Mouse (Mus musculus) hindbrain, embryonic 10.5 days (tissue): ENCODE data around the gene Kcnc3. TPM values are rescaled to one million over a fixed set of nuclear protein-coding genes. Genes with fewer than 3 reads are reported as not detected.

ENCODE experiments used
- DNase-seq: peaks from one replicate; pipeline ENCODE4 v3.0.0-alpha.2; 2017; ENCODE audit warnings: low spot score
- H3K27ac ChIP-seq: fragments of 300-500 bp; sonication (generic); 2 replicates; pipeline ENCODE4 v1.5.1; 2016; ENCODE audit warnings: mild to moderate bottlenecking, moderate library complexity
- H3K27me3 ChIP-seq: fragments of 300-500 bp; sonication (generic); 2 replicates; pipeline ENCODE4 v1.6.1; 2016; ENCODE audit warnings: mild to moderate bottlenecking; ENCODE audit not compliant: poor library complexity, insufficient read depth, severe bottlenecking
- H3K36me3 ChIP-seq: fragments of 300-500 bp; sonication (generic); 2 replicates; pipeline ENCODE4 v1.6.1; 2016; ENCODE audit warnings: mild to moderate bottlenecking, moderate library complexity
- H3K4me1 ChIP-seq: fragments of 300-500 bp; sonication (generic); replicated peaks from 2 replicates; pipeline ENCODE4 v1.6.1; 2016; ENCODE audit warnings: mild to moderate bottlenecking
- H3K4me3 ChIP-seq: fragments of 300-500 bp; sonication (generic); 2 replicates; pipeline ENCODE4 v1.5.1; 2016; ENCODE audit warnings: mild to moderate bottlenecking, moderate library complexity
- H3K9me3 ChIP-seq: fragments of 300-500 bp; sonication (generic); 2 replicates; pipeline ENCODE4 v1.6.1; 2016; ENCODE audit warnings: mild to moderate bottlenecking, moderate library complexity
- WGBS: fragments of 180-500 bp; shearing (Covaris S2); methylation state at CpG from one replicate; pipeline ENCODE4 v1.1.7; 2016; 5-methylcytosine and 5-hydroxymethylcytosine counted together
- polyA plus RNA-seq: library from polyadenylated mRNA; unstranded; fragments of >200 nt; fragmentation: Nextera tagmentation; extraction: Ambion mirVana; gene quantifications from 2 replicates; pipeline ENCODE4 v1.2.1, GENCODE M21; 2016

Gene Kcnc3
- 1.3 and 1.5 TPM in 2 replicates for polyA plus RNA-seq

- Histone ChIP-seq H3K4me3 (peak within 1 kb of the TSS; percentile 67), H3K4me1 (peaks cover 77% of the 10 kb centered on the region), H3K27me3 (peaks cover 78% of the 10 kb centered on the region), H3K27ac (peak within 1 kb of the TSS; percentile 80), H3K9me3 (no peaks in the 10 kb centered on the region), H3K36me3 (peaks cover 7% of the 10 kb centered on the region)
- WGBS: under 1% methylated on average over 80 of the region's 80 CpGs
- DNase-seq: peak; percentile 97
Observed at GRCm38 (mm10) chr7:44590402-44591347, at the start of gene Kcnc3. Gene Kcnc3 (plus strand): TSS chr7:44590664.

GRCm38 (mm10) chr7:44542555-44542954 is 47.9 kb upstream of the Kcnc3 start:
- no peak for DNase-seq
- Histone ChIP-seq H3K4me3 (no peak overlapping the region), H3K27ac (no peak overlapping the region), H3K27me3 (no peaks in the 10 kb centered on the region), H3K9me3 (peaks cover 8% of the 10 kb centered on the region), H3K36me3 (peaks cover 86% of the 10 kb centered on the region), H3K4me1 (peaks cover 9% of the 10 kb centered on the region)
- 93% methylated on average over 11 of the region's 11 CpGs for WGBS

GRCm38 (mm10) chr7:44543071-44543470 is 47.4 kb upstream of the Kcnc3 start:
- Histone ChIP-seq H3K27me3 (no peaks in the 10 kb centered on the region), H3K36me3 (peaks cover 81% of the 10 kb centered on the region), H3K27ac (no peak overlapping the region), H3K4me1 (peaks cover 15% of the 10 kb centered on the region), H3K4me3 (no peak overlapping the region), H3K9me3 (peaks cover 8% of the 10 kb centered on the region)
- no peak for DNase-seq
- 81% methylated on average over 12 of the region's 12 CpGs for WGBS

GRCm38 (mm10) chr7:44546274-44546673 is 44.2 kb upstream of the Kcnc3 start:
- WGBS: 93% methylated on average over 3 of the region's 3 CpGs
- no peaks in the 10 kb centered on the region for H3K27me3 ChIP-seq

GRCm38 (mm10) chr7:44547041-44547440 is 43.4 kb upstream of the Kcnc3 start:
- DNase-seq: no peak
- peaks cover 69% of the 10 kb centered on the region for H3K36me3 ChIP-seq
- 99% methylated on average over 13 of the region's 13 CpGs for WGBS
- peak overlapping the region; percentile 75 for H3K4me3 ChIP-seq
- H3K4me1 ChIP-seq: peaks cover 20% of the 10 kb centered on the region
- H3K9me3 ChIP-seq: peaks cover 8% of the 10 kb centered on the region
- 0 out of 2 replicates have a peak, but pooled peaks cover 3% of the 10 kb centered on the region for H3K27me3 ChIP-seq
- no peak overlapping the region for H3K27ac ChIP-seq

More at GRCm38 (mm10) chr7:44546274-44546673, 44.2 kb upstream of the Kcnc3 start:
- no peak overlapping the region for H3K27ac ChIP-seq
- no peak overlapping the region; the same call in 1 of the 2 replicates for H3K4me3 ChIP-seq
- peaks cover 20% of the 10 kb centered on the region for H3K4me1 ChIP-seq
- peaks cover 69% of the 10 kb centered on the region for H3K36me3 ChIP-seq
- H3K9me3 ChIP-seq: peaks cover 8% of the 10 kb centered on the region
- no peak for DNase-seq

- H3K27me3 ChIP-seq: 0 out of 2 replicates have a peak, but pooled peaks cover 3% of the 10 kb centered on the region
- 35% methylated on average over 5 of the region's 5 CpGs for WGBS
- H3K27ac ChIP-seq: peak overlapping the region; percentile 92
- H3K9me3 ChIP-seq: peaks cover 8% of the 10 kb centered on the region
- peaks cover 68% of the 10 kb centered on the region for H3K36me3 ChIP-seq
- no peak for DNase-seq
- peaks cover 27% of the 10 kb centered on the region for H3K4me1 ChIP-seq
- peak overlapping the region; percentile 75 for H3K4me3 ChIP-seq
Observed at GRCm38 (mm10) chr7:44547725-44548124, 42.7 kb upstream of the Kcnc3 start.

- H3K36me3 ChIP-seq: peaks cover 59% of the 10 kb centered on the region
- H3K27ac ChIP-seq: peak within 1 kb of the TSS; percentile 92
Observed at GRCm38 (mm10) chr7:44548497-44549087, 41.9 kb upstream of the Kcnc3 start, which contains the start of gene Pold1. Gene Pold1 (minus strand): TSS chr7:44548849.

GRCm38 (mm10) chr7:44549621-44550408 is 40.6 kb upstream of the Kcnc3 start:
- no peak for DNase-seq
- Histone ChIP-seq H3K27ac (no peak overlapping the region), H3K9me3 (peaks cover 8% of the 10 kb centered on the region), H3K4me1 (peaks cover 35% of the 10 kb centered on the region), H3K36me3 (peaks cover 54% of the 10 kb centered on the region), H3K4me3 (no peak overlapping the region), H3K27me3 (0 out of 2 replicates have a peak, but pooled peaks cover 3% of the 10 kb centered on the region)
- 95% methylated on average over 23 of the region's 23 CpGs for WGBS

More at GRCm38 (mm10) chr7:44548497-44549087, 41.9 kb upstream of the Kcnc3 start, which contains the start of gene Pold1:
- peak within 1 kb of the TSS; percentile 75 for H3K4me3 ChIP-seq
- under 1% methylated on average over 43 of the region's 43 CpGs for WGBS
- H3K27me3 ChIP-seq: 0 out of 2 replicates have a peak, but pooled peaks cover 3% of the 10 kb centered on the region
- H3K4me1 ChIP-seq: peaks cover 35% of the 10 kb centered on the region
- DNase-seq: peak; percentile 100
- peaks cover 8% of the 10 kb centered on the region for H3K9me3 ChIP-seq

- peaks cover 35% of the 10 kb centered on the region for H3K4me1 ChIP-seq
- peaks cover 8% of the 10 kb centered on the region for H3K9me3 ChIP-seq
- no peak for DNase-seq
- H3K36me3 ChIP-seq: peaks cover 49% of the 10 kb centered on the region
- 0 out of 2 replicates have a peak, but pooled peaks cover 3% of the 10 kb centered on the region for H3K27me3 ChIP-seq
- H3K4me3 ChIP-seq: no peak overlapping the region
- H3K27ac ChIP-seq: no peak overlapping the region
- WGBS: 96% methylated on average over 12 of the region's 12 CpGs
Observed at GRCm38 (mm10) chr7:44550409-44550678, 40.1 kb upstream of the Kcnc3 start.

- H3K4me1 ChIP-seq: peaks cover 35% of the 10 kb centered on the region
- 0 out of 2 replicates have a peak, but pooled peaks cover 5% of the 10 kb centered on the region for H3K9me3 ChIP-seq
- no peak for DNase-seq
- no peak overlapping the region for H3K27ac ChIP-seq
- 93% methylated on average over 21 of the region's 21 CpGs for whole genome bisulfite sequencing
- 0 out of 2 replicates have a peak, but pooled peaks cover 3% of the 10 kb centered on the region for H3K27me3 ChIP-seq
- peaks cover 41% of the 10 kb centered on the region for H3K36me3 ChIP-seq
- no peak overlapping the region for H3K4me3 ChIP-seq
Observed at GRCm38 (mm10) chr7:44551301-44551700, 39.2 kb upstream of the Kcnc3 start.

GRCm38 (mm10) chr7:44551731-44552130 is 38.7 kb upstream of the Kcnc3 start:
- 0 out of 2 replicates have a peak, but pooled peaks cover 3% of the 10 kb centered on the region for H3K27me3 ChIP-seq
- H3K36me3 ChIP-seq: peaks cover 36% of the 10 kb centered on the region
- H3K27ac ChIP-seq: no peak overlapping the region
- peaks cover 34% of the 10 kb centered on the region for H3K4me1 ChIP-seq
- WGBS: 77% methylated on average over 22 of the region's 22 CpGs
- H3K4me3 ChIP-seq: 0 out of 2 replicates have a peak overlapping the region, but pooled peaks have one; percentile 9
- no peak for DNase-seq
- H3K9me3 ChIP-seq: 0 out of 2 replicates have a peak, but pooled peaks cover under 1% of the 10 kb centered on the region
